Mouse (Mus musculus) cortical plate, adult 2 months (tissue): ENCODE measurements around the gene Fam78a.

Experiments used
- CTCF ChIP-seq: fragments of 200-500 bp; IDR thresholded peaks from 2 replicates; pipeline ENCODE4 v1.5.1; 2011; ENCODE audit warnings: mild to moderate bottlenecking, control low read depth, low read length; ENCODE audit not compliant: insufficient read depth; ENCODE audit errors: extremely low read depth
- POLR2A ChIP-seq: fragments of 200-500 bp; IDR thresholded peaks from 2 replicates; pipeline ENCODE4 v1.6.1; 2011; ENCODE audit warnings: mild to moderate bottlenecking, low read length, control low read depth; ENCODE audit not compliant: insufficient read depth; ENCODE audit errors: extremely low read depth

DNA sequence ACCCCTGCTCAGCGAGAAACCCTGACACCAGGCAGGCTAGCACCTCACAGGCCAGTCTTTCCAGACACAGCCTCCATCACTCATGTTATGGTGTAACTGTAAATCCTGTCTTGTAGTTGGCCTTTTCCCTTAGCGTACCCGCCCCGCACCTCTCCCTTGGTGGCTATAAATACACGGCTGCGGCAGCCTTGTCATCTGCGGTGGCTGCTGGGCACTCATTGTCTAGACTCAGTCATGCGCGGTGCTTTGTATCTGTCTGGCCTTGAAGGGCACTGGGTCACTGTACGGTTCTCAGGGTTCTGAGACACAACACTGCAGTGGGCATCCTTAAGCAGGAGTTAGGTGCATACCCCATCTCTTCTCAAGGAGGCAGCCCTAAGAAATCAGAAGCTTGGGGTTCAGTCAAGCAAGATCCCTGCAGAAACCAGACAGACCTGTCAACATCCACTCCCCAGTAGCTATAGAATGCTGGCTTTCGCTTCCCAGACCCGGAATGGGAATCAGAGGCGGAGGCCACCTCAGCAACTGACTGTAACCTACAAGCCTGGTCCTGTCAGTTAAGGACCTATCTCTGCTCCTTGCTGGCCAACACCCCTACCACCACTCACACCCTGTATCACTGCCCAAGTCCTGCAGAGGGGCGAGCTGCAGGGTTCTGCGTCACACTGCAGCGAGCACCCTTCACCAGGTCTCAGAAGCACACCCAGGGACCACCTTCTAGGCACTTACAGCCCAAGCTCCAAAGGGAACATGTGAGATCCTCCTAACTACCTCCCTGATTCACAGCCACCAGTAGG, 20.7 kb upstream of the Fam78a start:
- TF ChIP-seq CTCF (no peak), POLR2A (no peak)
